Mouse (Mus musculus): ENCODE measurements around the gene Cyp1a2. TPM values are rescaled to one million over a fixed set of nuclear protein-coding genes. Genes with fewer than 3 reads are reported as not detected.

The Cyp1a2 gene
- polyA plus RNA-seq, 1 experiment from 2014 or later, result 0.10 TPM

- WGBS (ENCODE audit: insufficient replicate concordance), result 16% methylated on average over 8 of the region's 8 CpGs
- Histone ChIP-seq H3K4me2 (peak overlapping the region; percentile 98), H3K27ac (peak overlapping the region; percentile 95), H3K4me1 (replicated peaks) (peaks cover 97% of the 10 kb centered on the region), H3K9me3 (replicated peaks) (no peaks in the 10 kb centered on the region), H3K27me3 (no peaks in the 10 kb centered on the region), H3K4me3 (replicated peaks) (peak overlapping the region; percentile 42), H3K36me3 (peaks cover 14% of the 10 kb centered on the region; the same call in 1 of the 2 replicates), H3K9ac (peak overlapping the region; percentile 96)
- peak; percentile 69 for DNase-seq
- ATAC-seq (ENCODE audit: low read depth), result peak; percentile 86
These were observed 44.6 kb downstream of the Cyp1a2 start for GRCm38 (mm10) chr9:57638651-57639459.

GRCm38 (mm10) chr9:57637741-57638322 is 45.7 kb downstream of the Cyp1a2 start:
- no peak for ATAC-seq (ENCODE audit: low read depth)

GRCm38 (mm10) chr9:57637272-57637671 is 46.2 kb downstream of the Cyp1a2 start:
- H3K4me2 ChIP-seq, result peak overlapping the region; percentile 98
- ATAC-seq (ENCODE audit: low read depth) (no peak), DNase-seq (no peak)
- H3K9ac ChIP-seq, result peak overlapping the region; percentile 96
- 53% methylated on average over 3 of the region's 3 CpGs for WGBS (ENCODE audit: insufficient replicate concordance)
- peaks cover 96% of the 10 kb centered on the region for H3K4me1 ChIP-seq (replicated peaks)
- no peaks in the 10 kb centered on the region for H3K9me3 ChIP-seq (replicated peaks)
- H3K27me3 ChIP-seq, result no peaks in the 10 kb centered on the region
- H3K27ac ChIP-seq, result peak overlapping the region; percentile 95
- peaks cover 18% of the 10 kb centered on the region for H3K36me3 ChIP-seq
- no peak overlapping the region for H3K4me3 ChIP-seq (replicated peaks)

More at GRCm38 (mm10) chr9:57637741-57638322, 45.7 kb downstream of the Cyp1a2 start:
- no peak overlapping the region for H3K4me3 ChIP-seq (replicated peaks)
- peaks cover 97% of the 10 kb centered on the region for H3K4me1 ChIP-seq (replicated peaks)
- no peak for DNase-seq
- no peaks in the 10 kb centered on the region for H3K9me3 ChIP-seq (replicated peaks)
- peak overlapping the region; percentile 95 for H3K27ac ChIP-seq
- H3K9ac ChIP-seq, result peak overlapping the region; percentile 96
- H3K4me2 ChIP-seq, result peak overlapping the region; percentile 98
- no peaks in the 10 kb centered on the region for H3K27me3 ChIP-seq
- WGBS (ENCODE audit: insufficient replicate concordance), result 22% methylated on average over 6 of the region's 6 CpGs
- H3K36me3 ChIP-seq, result peaks cover 17% of the 10 kb centered on the region

GRCm38 (mm10) chr9:57633481-57634024 is 50.0 kb downstream of the Cyp1a2 start:
- Histone ChIP-seq H3K27me3 (no peaks in the 10 kb centered on the region), H3K27ac (peak overlapping the region; percentile 44; the same call in 1 of the 2 replicates), H3K4me3 (replicated peaks) (no peak overlapping the region), H3K4me1 (replicated peaks) (peaks cover 64% of the 10 kb centered on the region), H3K36me3 (peaks cover 40% of the 10 kb centered on the region), H3K9me3 (replicated peaks) (no peaks in the 10 kb centered on the region), H3K9ac (no peak overlapping the region), H3K4me2 (no peak overlapping the region)
- no peak for DNase-seq
- WGBS (ENCODE audit: insufficient replicate concordance), result 38% methylated on average over 4 of the region's 4 CpGs
- peak; percentile 6; the same call in 1 of the 2 replicates for ATAC-seq (ENCODE audit: low read depth)

- Histone ChIP-seq H3K27me3 (no peaks in the 10 kb centered on the region), H3K9me3 (replicated peaks) (no peaks in the 10 kb centered on the region), H3K9ac (no peak overlapping the region), H3K4me2 (no peak overlapping the region), H3K4me1 (replicated peaks) (peaks cover 30% of the 10 kb centered on the region), H3K27ac (no peak overlapping the region), H3K4me3 (replicated peaks) (no peak overlapping the region), H3K36me3 (peaks cover 75% of the 10 kb centered on the region)
- peak; percentile 45 for ATAC-seq (ENCODE audit: low read depth)
- 64% methylated on average over 14 of the region's 14 CpGs for WGBS (ENCODE audit: insufficient replicate concordance)
- peak; percentile 62 for DNase-seq
These were observed 54.2 kb downstream of the Cyp1a2 start for GRCm38 (mm10) chr9:57629118-57629874.

GRCm38 (mm10) chr9:57628717-57629116 is 54.8 kb downstream of the Cyp1a2 start:
- WGBS (ENCODE audit: insufficient replicate concordance), result 82% methylated on average over 12 of the region's 12 CpGs
- Histone ChIP-seq H3K4me3 (replicated peaks) (no peak overlapping the region), H3K27ac (no peak overlapping the region), H3K9me3 (replicated peaks) (no peaks in the 10 kb centered on the region), H3K36me3 (peaks cover 78% of the 10 kb centered on the region), H3K4me2 (no peak overlapping the region), H3K9ac (no peak overlapping the region), H3K4me1 (replicated peaks) (peaks cover 30% of the 10 kb centered on the region), H3K27me3 (no peaks in the 10 kb centered on the region)
- DNase-seq, result no peak
- no peak for ATAC-seq (ENCODE audit: low read depth)

GRCm38 (mm10) chr9:57627892-57628291 is 55.6 kb downstream of the Cyp1a2 start:
- Histone ChIP-seq H3K36me3 (peaks cover 75% of the 10 kb centered on the region), H3K4me3 (replicated peaks) (no peak overlapping the region), H3K9me3 (replicated peaks) (no peaks in the 10 kb centered on the region), H3K27ac (no peak overlapping the region), H3K27me3 (no peaks in the 10 kb centered on the region), H3K4me2 (no peak overlapping the region), H3K9ac (no peak overlapping the region), H3K4me1 (replicated peaks) (peaks cover 30% of the 10 kb centered on the region)
- DNase-seq (no peak), ATAC-seq (ENCODE audit: low read depth) (no peak)
- 80% methylated on average over 11 of the region's 11 CpGs for WGBS (ENCODE audit: insufficient replicate concordance)

GRCm38 (mm10) chr9:57627191-57627590 is 56.3 kb downstream of the Cyp1a2 start:
- Histone ChIP-seq H3K27ac (no peak overlapping the region), H3K4me2 (no peak overlapping the region), H3K9ac (no peak overlapping the region), H3K27me3 (no peaks in the 10 kb centered on the region), H3K4me1 (replicated peaks) (peaks cover 25% of the 10 kb centered on the region), H3K36me3 (peaks cover 71% of the 10 kb centered on the region), H3K4me3 (replicated peaks) (no peak overlapping the region), H3K9me3 (replicated peaks) (no peaks in the 10 kb centered on the region)
- 88% methylated on average over 17 of the region's 17 CpGs for WGBS (ENCODE audit: insufficient replicate concordance)
- no peak for ATAC-seq (ENCODE audit: low read depth)
- no peak for DNase-seq

Other genes starting within 250 kb of the Cyp1a2 start
- 10.4 and 11.3 TPM in 2 replicates for gene Ppcdc, start 243.6 kb downstream of the Cyp1a2 start, polyA plus RNA-seq (2015; fragmentation: Nextera tagmentation; extraction: Ambion mirVana)
- gene Scamp5, start 215.6 kb downstream of the Cyp1a2 start, polyA plus RNA-seq (2015; fragmentation: Nextera tagmentation; extraction: Ambion mirVana), result 7.2 and 8.2 TPM in 2 replicates
- gene Rpp25, start 179.7 kb downstream of the Cyp1a2 start, polyA plus RNA-seq (2015; fragmentation: Nextera tagmentation; extraction: Ambion mirVana), result 0.59 and 0.77 TPM in 2 replicates
- 412 and 430 TPM in 2 replicates for gene Cox5a, start 162.4 kb downstream of the Cyp1a2 start, polyA plus RNA-seq (2015; fragmentation: Nextera tagmentation; extraction: Ambion mirVana)
- gene Fam219b, start 146.2 kb downstream of the Cyp1a2 start, polyA plus RNA-seq (2015; fragmentation: Nextera tagmentation; extraction: Ambion mirVana), result 7.6 and 8.2 TPM in 2 replicates
- gene Mpi, start 130.9 kb downstream of the Cyp1a2 start, polyA plus RNA-seq (2015; fragmentation: Nextera tagmentation; extraction: Ambion mirVana), result 12.3 and 13.2 TPM in 2 replicates
- gene Scamp2, start 122.8 kb downstream of the Cyp1a2 start, polyA plus RNA-seq (2015; fragmentation: Nextera tagmentation; extraction: Ambion mirVana), result 26.9 and 27.6 TPM in 2 replicates
- gene Ulk3, start 94.3 kb downstream of the Cyp1a2 start, polyA plus RNA-seq (2015; fragmentation: Nextera tagmentation; extraction: Ambion mirVana), result 3.6 and 3.7 TPM in 2 replicates
- not detected in 2 replicates for gene Cplx3, start 77.4 kb downstream of the Cyp1a2 start, polyA plus RNA-seq (2015; fragmentation: Nextera tagmentation; extraction: Ambion mirVana)
- 0.06 TPM in 1 of 2 replicates, not detected in the other for gene Lman1l, start 62.9 kb downstream of the Cyp1a2 start, polyA plus RNA-seq (2015; fragmentation: Nextera tagmentation; extraction: Ambion mirVana)
- 20.7 and 21.7 TPM in 2 replicates for gene Csk, start 30.1 kb downstream of the Cyp1a2 start, polyA plus RNA-seq (2015; fragmentation: Nextera tagmentation; extraction: Ambion mirVana)
- 0.17 and 0.22 TPM in 2 replicates for gene Cyp1a1, start 4.2 kb upstream of the Cyp1a2 start, polyA plus RNA-seq (2015; fragmentation: Nextera tagmentation; extraction: Ambion mirVana)
- 16.7 and 18.4 TPM in 2 replicates for gene Edc3, start 24.8 kb upstream of the Cyp1a2 start, polyA plus RNA-seq (2015; fragmentation: Nextera tagmentation; extraction: Ambion mirVana)
- 86.2 and 97.4 TPM in 2 replicates for gene Clk3, start 82.2 kb upstream of the Cyp1a2 start, polyA plus RNA-seq (2015; fragmentation: Nextera tagmentation; extraction: Ambion mirVana)
- 9.7 and 11.7 TPM in 2 replicates for gene Arid3b, start 153.1 kb upstream of the Cyp1a2 start, polyA plus RNA-seq (2015; fragmentation: Nextera tagmentation; extraction: Ambion mirVana)
- 58.9 and 64.1 TPM in 2 replicates for gene Ubl7, start 227.3 kb upstream of the Cyp1a2 start, polyA plus RNA-seq (2015; fragmentation: Nextera tagmentation; extraction: Ambion mirVana)